Comparison of ENCODE assay signal across 11 mouse cellular contexts in genomic region chr8:13037569-13037968, GRCm38 (mm10). TPM values are rescaled to one million over a fixed set of nuclear protein-coding genes. Genes with fewer than 3 reads are reported as not detected.
DNase-seq lines count a peak whose midpoint lies in the region; ATAC-seq lines count a peak whose summit lies in the region.
"Had no signal": no experiment of that assay in that cellular context is flagged by ENCODE, and none has a peak within 500 bp of the region (broad histone marks: within the 10 kb centered on the region; RNA-seq: fewer than 3 reads in every experiment).

No protein-coding gene starts in this region.

- no peak overlapping the region for H3K4me2 ChIP-seq in kidney, embryonic 16.5 days (replicated peaks; ENCODE audit: low read depth, low read length)

- no peak overlapping the region for H3K4me3 ChIP-seq in kidney, embryonic 16.5 days (ENCODE audit: low read length)

- H3K27me3 ChIP-seq in kidney, embryonic 16.5 days (ENCODE audit: insufficient read depth, low read length): no peaks in the 10 kb centered on the region

- H3K4me1 ChIP-seq in kidney, embryonic 16.5 days (ENCODE audit: insufficient read depth, low read length): peaks cover 6% of the 10 kb centered on the region; the same call in 1 of the 2 replicates

- 43% methylated on average over 5 of the region's 5 CpGs for WGBS in kidney, embryonic 16.5 days

- no peaks in the 10 kb centered on the region for H3K9me3 ChIP-seq in kidney, embryonic 16.5 days (ENCODE audit: low read length)

- no peaks in the 10 kb centered on the region for H3K36me3 ChIP-seq in kidney, embryonic 16.5 days (ENCODE audit: insufficient read depth, low read length)

- ATAC-seq in kidney, embryonic 16.5 days (ENCODE audit: low FRiP score, low TSS enrichment): peak; percentile 50; the same call in 1 of the 2 replicates
- peak; percentile 1; the same call in 1 of the 2 replicates for ATAC-seq in granulocyte monocyte progenitor cell, adult 5-6 weeks (replicated peaks; ENCODE audit: poor library complexity, severe bottlenecking)

- H3K27ac ChIP-seq in kidney, embryonic 16.5 days (ENCODE audit: low read length): no peak overlapping the region

- DNase-seq in kidney, adult 11 months: no peak
- DNase-seq in kidney, postnatal 4 days: peak; percentile 14 to 31
- DNase-seq in retina, postnatal 1 day: peak; percentile 7
- no peak for DNase-seq in lung, postnatal 14 days
- DNase-seq in thymus, postnatal 36 days: no peak

- H3K9ac ChIP-seq in kidney, embryonic 16.5 days (replicated peaks; ENCODE audit: low read length): no peak overlapping the region

RNA-seq across cellular contexts. Expression of gene F10, which starts 0.5 kb away (rescaled TPM):
- 3.9 and 4.0 TPM in 2 replicates for polyA plus RNA-seq in kidney, embryonic 16.5 days (2015; fragmentation: Nextera tagmentation; extraction: Ambion mirVana)
- 27.7 and 33.4 TPM in 2 replicates for total RNA-seq in granulocyte monocyte progenitor cell, adult 5-6 weeks (2014; fragmentation: Nextera tagmentation)
- total RNA-seq in granulocyte monocyte progenitor cell, adult 5-6 weeks (2017): 21.3 and 23.1 TPM in 2 replicates
- total RNA-seq: ES-E14; left cerebral cortex, postnatal 14 days had no signal

RNA-seq across cellular contexts. Expression of gene F7, which starts 11.7 kb away (rescaled TPM):
- polyA plus RNA-seq in kidney, embryonic 16.5 days (2015; fragmentation: Nextera tagmentation; extraction: Ambion mirVana): 0.15 and 0.19 TPM in 2 replicates
- 1.3 TPM in 1 of 2 replicates, not detected in the other for total RNA-seq in granulocyte monocyte progenitor cell, adult 5-6 weeks (2014; fragmentation: Nextera tagmentation)
- 0.46 and 1.0 TPM in 2 replicates for total RNA-seq in granulocyte monocyte progenitor cell, adult 5-6 weeks (2017)
- polyA plus RNA-seq: forebrain, embryonic 11.5 days; neural tube, embryonic 11.5 days had no signal

RNA-seq across cellular contexts. Expression of gene Proz, which starts 23.1 kb away (rescaled TPM):
- 1.8 and 1.9 TPM in 2 replicates for polyA plus RNA-seq in kidney, embryonic 16.5 days (2015; fragmentation: Nextera tagmentation; extraction: Ambion mirVana)
- total RNA-seq in granulocyte monocyte progenitor cell, adult 5-6 weeks (2014; fragmentation: Nextera tagmentation): not detected in 2 replicates
- total RNA-seq in granulocyte monocyte progenitor cell, adult 5-6 weeks (2017): 0.09 and 0.21 TPM in 2 replicates
- total RNA-seq: left cerebral cortex, postnatal 14 days had no signal

Comparison
In these comparisons a context has a peak if more than half of its experiments do, and no peak if none do; other contexts are left out.
1. DNase-seq: peak in kidney, postnatal 4 days (2 of 2) and retina, postnatal 1 day (single experiment); none in kidney, adult 11 months (single experiment), lung, postnatal 14 days (single experiment) and thymus, postnatal 36 days (0 of 2).